Mouse (Mus musculus): ENCODE data around the gene Gfpt2. TPM values are rescaled to one million over a fixed set of nuclear protein-coding genes. Genes with fewer than 3 reads are reported as not detected.

The Gfpt2 gene
- total RNA-seq, 2 experiments from 2014 or later = 0.21 TPM; not detected in 1

DNA sequence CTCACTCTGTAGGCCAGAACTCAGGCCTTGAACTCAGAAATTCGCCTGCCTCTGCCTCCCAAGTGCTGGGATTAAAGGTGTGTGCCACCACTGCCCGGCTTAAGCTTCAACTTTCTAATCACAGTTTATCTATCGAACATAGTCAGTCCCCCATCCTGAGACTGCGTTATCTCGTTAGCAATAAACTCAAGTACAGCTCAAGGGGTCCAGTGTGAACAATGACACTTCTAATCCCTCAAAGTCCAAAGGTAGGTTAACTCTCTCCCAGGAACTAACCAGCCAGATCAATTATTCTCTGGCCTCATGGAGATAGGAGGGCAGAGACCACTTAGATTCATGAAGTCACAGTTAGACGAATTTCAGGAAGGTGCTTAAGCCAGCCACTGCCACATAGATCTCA lies 40.3 kb downstream of the Gfpt2 start:
- ATAC-seq (replicated peaks; ENCODE audit: poor library complexity, severe bottlenecking) = no peak

GRCm38 (mm10) chr11:49835257-49835956 lies 41.4 kb downstream of the Gfpt2 start:
- ATAC-seq (replicated peaks; ENCODE audit: poor library complexity, severe bottlenecking) = no peak

DNA sequence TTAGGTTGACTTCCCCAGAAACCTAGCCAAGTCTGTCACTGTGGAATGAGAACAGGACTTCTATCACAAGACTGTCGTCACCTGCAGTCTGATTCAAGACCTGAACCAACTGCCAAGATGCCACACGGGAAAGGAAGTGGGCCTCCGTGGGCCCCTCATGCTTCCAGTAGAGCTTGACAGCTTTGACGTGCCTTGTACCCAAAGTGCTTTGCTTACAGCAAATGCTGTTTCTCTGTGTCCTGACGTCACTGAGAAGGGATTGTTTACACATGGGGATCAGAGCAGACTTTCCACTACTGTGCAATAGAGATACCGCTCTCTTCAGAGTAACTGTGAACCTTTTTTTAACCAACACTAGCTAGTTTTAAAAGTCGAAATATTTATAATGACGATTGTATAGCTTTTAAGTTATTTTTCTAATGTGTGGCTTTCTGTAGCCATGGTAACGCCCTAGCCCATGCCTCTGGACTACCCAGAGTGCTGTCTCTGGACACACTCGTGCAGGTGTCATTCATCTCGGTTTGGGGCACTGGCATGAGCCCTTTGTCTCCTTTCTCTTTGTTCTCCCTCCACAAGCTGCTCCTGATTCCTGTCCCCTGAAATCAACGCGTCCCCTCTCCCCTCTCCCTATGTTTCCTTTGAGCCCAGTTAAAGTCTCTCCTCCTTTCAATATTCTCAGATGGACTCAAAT lies 43.9 kb downstream of the Gfpt2 start:
- ATAC-seq (replicated peaks; ENCODE audit: poor library complexity, severe bottlenecking) = no peak

DNA sequence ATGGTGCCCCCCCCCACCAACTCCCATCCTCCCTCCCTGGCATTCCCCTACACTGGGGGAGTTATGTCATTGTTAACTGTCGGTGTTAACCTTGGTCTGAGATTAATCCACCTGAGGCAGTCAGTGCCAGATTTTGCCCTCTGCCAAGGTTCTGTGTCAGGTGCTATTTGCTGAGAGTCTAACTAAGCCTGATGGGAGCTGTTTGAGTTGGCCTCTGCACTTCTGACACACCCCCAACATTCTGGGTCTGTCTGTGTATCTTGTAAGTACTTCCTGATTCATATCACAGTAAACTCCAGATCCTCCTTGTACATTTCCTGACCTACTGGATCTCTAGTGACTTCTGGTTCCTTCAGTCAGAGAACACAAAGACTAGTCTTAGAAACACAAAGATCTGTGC lies 46.7 kb downstream of the Gfpt2 start:
- ATAC-seq (replicated peaks; ENCODE audit: poor library complexity, severe bottlenecking) = no peak

- no peak for ATAC-seq (replicated peaks; ENCODE audit: poor library complexity, severe bottlenecking)
These were observed 47.9 kb downstream of the Gfpt2 start for GRCm38 (mm10) chr11:49841886-49842285.

DNA sequence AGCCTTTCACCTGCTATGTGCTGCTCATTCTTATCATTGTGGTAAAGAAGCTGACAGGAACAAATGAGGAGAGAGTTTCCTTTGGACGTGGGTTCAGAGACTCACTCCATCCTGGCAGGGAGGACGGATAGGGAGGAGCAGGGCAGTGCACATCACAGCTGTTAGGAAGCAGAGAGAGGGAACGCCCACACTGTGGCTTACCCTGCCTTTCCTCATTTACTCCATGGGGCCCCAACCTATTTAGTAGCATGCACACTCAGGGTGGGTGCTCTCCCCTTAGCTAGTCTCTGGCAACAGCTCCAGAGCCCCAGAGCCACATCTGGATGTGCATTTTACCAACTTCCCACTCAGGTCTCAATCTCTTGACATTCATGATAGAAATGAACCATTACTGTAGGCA lies 48.7 kb downstream of the Gfpt2 start:
- ATAC-seq (replicated peaks; ENCODE audit: poor library complexity, severe bottlenecking) = no peak

- ATAC-seq (replicated peaks; ENCODE audit: poor library complexity, severe bottlenecking) = no peak
These were observed 50.3 kb downstream of the Gfpt2 start for GRCm38 (mm10) chr11:49844311-49844710.

DNA sequence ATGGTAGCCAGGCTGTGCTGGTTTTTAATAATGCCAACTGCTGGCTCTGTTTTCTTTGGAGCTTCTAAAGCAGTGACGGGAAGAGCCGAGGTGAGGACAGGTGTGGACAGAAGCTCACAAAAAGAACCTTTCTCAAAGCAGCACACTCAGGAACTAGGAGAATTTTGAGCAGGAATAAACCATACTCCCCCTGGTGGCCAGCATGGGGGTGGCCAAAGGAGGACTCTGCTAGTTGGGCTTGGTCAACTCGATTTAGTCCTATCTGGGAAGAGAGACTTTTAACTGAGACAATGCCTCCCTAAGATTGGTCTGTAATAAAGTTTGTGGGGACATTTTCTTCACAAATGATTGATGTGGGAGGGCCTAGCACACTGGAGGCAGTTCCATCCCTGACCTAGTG lies 51.0 kb downstream of the Gfpt2 start:
- ATAC-seq (replicated peaks; ENCODE audit: poor library complexity, severe bottlenecking) = peak; percentile 14

- ATAC-seq (replicated peaks; ENCODE audit: poor library complexity, severe bottlenecking) = no peak
These were observed 52.0 kb downstream of the Gfpt2 start for GRCm38 (mm10) chr11:49845958-49846357.

DNA sequence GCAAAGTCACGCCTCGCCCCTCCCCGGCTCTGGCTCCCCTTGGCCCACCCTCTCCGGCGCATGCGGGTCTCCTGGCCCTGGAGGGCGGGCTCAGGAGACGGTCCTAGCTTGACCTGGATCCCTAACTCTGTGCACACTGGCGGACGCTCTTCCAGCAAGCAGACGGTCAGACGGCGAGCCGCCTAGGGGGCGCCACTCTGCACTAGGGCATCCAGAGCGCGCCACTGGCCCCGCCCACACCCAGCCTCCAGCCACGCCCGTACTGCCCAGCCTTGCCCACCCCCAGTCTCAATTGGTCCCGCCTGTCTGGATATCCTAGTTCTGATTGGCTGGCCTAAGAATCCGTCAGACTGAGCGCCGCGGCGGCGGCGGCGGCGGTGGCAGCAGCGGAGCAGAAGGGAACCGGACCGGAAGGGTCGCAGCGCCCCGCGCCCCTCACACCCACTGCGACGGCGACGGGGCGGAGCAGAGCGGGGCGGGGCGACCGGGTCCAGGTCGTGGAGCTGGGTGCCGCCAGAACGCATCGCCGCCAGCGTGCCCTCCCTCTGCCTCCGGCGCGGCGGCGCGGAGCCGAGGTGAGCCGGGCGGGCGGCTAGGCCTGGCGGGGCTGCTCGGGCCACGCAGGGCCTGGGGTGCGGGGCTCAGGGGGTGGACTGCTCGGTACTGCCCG lies 52.6 kb downstream of the Gfpt2 start, which contains the start of gene Mapk9:
Gene Mapk9 (plus strand): TSS at position 351 of the 670 bp plus-strand sequence.
- peak; percentile 81 for ATAC-seq (replicated peaks; ENCODE audit: poor library complexity, severe bottlenecking)

DNA sequence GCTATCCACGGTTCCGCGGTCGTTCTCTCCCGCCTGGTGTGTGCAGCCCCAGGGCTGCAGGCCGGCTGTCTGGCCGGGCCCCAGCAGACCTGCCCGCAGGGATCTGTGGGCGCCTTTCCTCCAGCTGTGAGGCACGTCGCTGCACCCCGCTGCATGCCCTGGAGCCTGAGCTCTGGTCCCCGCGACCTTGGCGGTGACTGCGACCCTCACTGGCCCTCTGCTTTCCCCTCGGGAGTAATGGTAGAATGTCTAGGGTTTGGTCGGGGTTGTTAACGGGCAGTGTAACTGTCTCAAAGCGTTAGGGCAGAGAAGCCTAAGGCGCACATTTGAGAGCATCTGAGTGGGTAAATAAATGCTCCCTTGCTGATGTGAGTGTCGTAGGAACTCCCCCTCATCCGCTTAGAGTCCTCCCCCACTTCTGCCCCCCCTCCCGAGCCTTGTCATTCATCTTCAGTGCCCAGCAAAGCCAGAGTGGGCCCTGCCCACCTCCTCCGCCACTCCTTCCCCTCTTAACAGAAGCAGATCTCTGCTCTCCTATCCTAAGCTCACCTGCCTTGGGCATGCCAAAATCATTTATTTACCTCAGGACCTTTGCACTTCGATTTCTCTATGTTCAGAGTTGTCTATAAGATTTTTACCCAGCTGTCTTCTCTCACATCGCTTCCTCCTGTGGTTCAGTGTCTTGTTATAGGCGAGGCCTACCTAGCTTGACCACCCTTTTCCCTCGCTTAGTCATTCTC lies 53.3 kb downstream of the Gfpt2 start:
- ATAC-seq (replicated peaks; ENCODE audit: poor library complexity, severe bottlenecking) = no peak

DNA sequence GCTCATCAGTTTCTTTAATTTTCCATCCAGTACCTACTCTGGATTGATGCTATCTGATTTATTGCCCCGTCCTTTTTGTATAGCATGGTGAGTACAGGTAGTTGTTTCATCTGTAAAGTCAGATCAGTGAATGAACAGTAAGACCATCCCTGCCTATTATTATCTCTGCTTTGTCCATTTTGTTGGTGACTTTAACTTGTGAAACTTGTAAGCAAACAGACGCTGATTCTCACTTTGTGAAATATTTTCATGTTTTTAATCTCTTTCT lies 53.8 kb downstream of the Gfpt2 start:
- ATAC-seq (replicated peaks; ENCODE audit: poor library complexity, severe bottlenecking) = no peak

GRCm38 (mm10) chr11:49848080-49848815 lies 54.3 kb downstream of the Gfpt2 start:
- ATAC-seq (replicated peaks; ENCODE audit: poor library complexity, severe bottlenecking) = peak; percentile 23

DNA sequence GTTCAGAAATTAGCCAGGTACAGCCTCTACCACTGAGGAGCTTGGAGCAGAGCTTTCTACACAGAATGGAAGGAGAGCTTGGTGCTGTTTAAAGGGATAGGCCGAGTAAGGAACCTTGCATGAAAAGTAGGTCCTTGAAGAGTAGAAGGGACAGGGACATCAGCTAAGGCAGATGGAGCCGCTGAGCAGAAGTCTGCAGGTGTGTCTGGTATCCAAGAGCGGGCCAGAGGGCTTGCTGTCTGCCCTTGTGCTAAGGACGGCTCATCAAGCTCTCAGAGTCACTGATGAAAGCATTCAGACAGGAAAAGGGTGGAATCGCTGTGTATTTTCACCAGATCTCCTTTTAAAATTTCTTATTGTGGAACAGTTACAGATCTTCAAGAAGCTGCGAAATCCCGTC lies 56.4 kb downstream of the Gfpt2 start:
- no peak for ATAC-seq (replicated peaks; ENCODE audit: poor library complexity, severe bottlenecking)

GRCm38 (mm10) chr11:49855144-49855543 lies 61.2 kb downstream of the Gfpt2 start:
- peak; percentile 44; the same call in 1 of the 2 replicates for ATAC-seq (replicated peaks; ENCODE audit: poor library complexity, severe bottlenecking)

- ATAC-seq (replicated peaks; ENCODE audit: poor library complexity, severe bottlenecking) = no peak
These were observed 67.2 kb downstream of the Gfpt2 start for GRCm38 (mm10) chr11:49861139-49861538.

GRCm38 (mm10) chr11:49863926-49864325 lies 69.9 kb downstream of the Gfpt2 start:
- no peak for ATAC-seq (replicated peaks; ENCODE audit: poor library complexity, severe bottlenecking)

DNA sequence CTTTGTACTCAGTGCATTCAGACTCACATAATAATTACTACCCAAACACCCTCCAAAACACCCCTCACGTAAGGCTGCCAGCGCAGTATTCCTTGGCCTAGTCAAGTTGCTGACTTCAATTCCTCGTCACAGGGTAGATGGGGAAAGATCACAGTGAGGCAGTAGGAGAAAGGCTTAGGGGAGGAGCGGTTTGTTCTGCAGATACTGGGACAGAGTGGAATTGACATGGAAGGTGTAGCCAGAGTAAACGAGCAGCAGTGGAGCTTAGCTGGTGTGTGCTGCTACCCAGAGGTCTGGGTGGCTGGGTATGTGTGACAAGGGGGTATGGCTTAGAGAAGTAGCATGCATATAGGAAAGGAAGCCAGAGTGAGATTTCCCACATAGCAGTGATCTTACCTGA lies 73.3 kb downstream of the Gfpt2 start:
- ATAC-seq (replicated peaks; ENCODE audit: poor library complexity, severe bottlenecking) = no peak

DNA sequence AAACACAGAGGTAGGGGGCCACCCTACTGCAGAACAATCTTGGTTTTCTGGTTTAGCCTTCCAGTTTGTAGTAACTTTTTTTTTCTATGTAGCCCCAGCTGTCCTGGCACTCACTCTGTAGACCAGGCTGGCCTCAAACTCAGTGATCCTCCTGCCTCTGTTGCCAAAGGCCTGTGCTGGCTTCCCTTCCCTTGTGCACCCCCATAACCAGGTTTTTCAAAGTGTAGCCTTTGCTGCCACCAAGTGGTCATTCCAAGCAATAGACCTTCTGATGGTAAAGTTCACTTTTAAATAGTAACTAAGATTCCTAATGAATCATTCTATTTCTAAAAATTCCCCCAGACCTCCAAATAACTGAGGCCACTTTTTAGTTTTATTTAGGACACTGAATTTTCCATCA lies 75.8 kb downstream of the Gfpt2 start:
- peak; percentile 87 for ATAC-seq (replicated peaks; ENCODE audit: poor library complexity, severe bottlenecking)

GRCm38 (mm10) chr11:49871914-49872313 lies 77.9 kb downstream of the Gfpt2 start:
- ATAC-seq (replicated peaks; ENCODE audit: poor library complexity, severe bottlenecking) = peak; percentile 77

All from granulocyte monocyte progenitor cell, adult 5-6 weeks (primary cell).